Mouse (Mus musculus) liver, embryonic 14.5 days (tissue): ENCODE data around the gene Tmem54.

ENCODE experiments used
- CTCF ChIP-seq: IDR thresholded peaks from 2 replicates; pipeline ENCODE4 v1.5.1; 2016; ENCODE audit warnings: antibody characterized with exemption, low read depth, control low read depth
- EP300 ChIP-seq: IDR thresholded peaks from 2 replicates; pipeline ENCODE4 v1.6.1; 2016; ENCODE audit warnings: antibody characterized with exemption, low read depth

DNA sequence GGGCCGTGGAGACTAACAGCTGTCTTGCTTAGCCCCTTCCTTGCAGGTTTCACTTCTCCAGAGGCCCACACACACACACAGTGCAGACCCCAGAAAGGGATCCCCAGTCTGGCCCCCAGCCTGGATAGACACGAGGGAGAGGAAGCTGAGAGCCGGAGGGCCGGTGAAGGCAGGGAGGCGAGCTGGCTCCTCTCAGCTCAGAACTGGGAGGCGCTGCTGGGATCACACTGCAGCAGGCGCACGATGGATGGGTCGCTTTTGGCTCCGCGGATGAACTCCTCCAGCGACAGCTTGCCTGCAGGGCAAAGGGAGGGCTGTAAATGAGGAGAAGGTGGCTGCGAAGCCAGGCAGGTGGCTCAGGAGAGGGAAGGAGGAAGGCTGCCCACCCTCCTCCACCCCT lies 6.9 kb downstream of the Tmem54 start:
- TF ChIP-seq CTCF (no peak), EP300 (no peak)
